Mouse (Mus musculus): Measurements from ENCODE around the gene B3gnt2. TPM values are rescaled to one million over a fixed set of nuclear protein-coding genes. Genes with fewer than 3 reads are reported as not detected.

B3gnt2 gene
- polyA plus RNA-seq, 1 experiment = 13.1 TPM

DNA sequence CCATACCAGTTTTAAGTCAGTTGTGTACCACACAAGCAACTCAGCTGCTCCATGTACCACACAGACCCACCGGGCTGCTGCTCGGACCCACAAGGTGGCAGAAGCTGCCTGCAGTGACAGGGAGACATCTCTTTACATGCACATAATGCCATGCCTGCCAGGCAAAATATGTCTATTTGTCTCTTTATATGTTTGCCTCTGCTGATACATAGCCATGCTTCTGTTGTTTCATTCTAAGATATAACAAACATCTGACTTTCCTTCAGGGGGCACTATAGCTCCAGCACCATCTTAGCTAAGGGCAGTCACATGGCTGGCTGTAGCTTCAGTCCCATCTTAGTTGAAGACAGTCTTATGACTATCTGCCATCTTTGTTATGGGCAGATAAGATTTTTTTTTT lies 150.2 kb downstream of the B3gnt2 start:
- H3K4me3 ChIP-seq = no peak overlapping the region
- no peaks in the 10 kb centered on the region for H3K79me2 ChIP-seq (ENCODE audit: control insufficient read depth, insufficient read depth)
- no peaks in the 10 kb centered on the region for H3K27me3 ChIP-seq (ENCODE audit: control insufficient read depth, insufficient read depth, insufficient read length)
- no peak overlapping the region for H3K4me2 ChIP-seq (ENCODE audit: low read depth)
- no peak for TF ChIP-seq MAX (IDR thresholded peaks at IDR 0.05; ENCODE audit: low read depth)
- TF ChIP-seq E2F4 (IDR thresholded peaks at IDR 0.05; ENCODE audit: insufficient read depth) = no peak
- TF ChIP-seq CEBPB (IDR thresholded peaks at IDR 0.05; ENCODE audit: insufficient read depth, poor library complexity, severe bottlenecking) = no peak
- peak; percentile 93 for TF ChIP-seq USF1 (IDR thresholded peaks at IDR 0.05; ENCODE audit: low read depth)
- no peak for TF ChIP-seq POLR2AphosphoS2 (IDR thresholded peaks at IDR 0.05; ENCODE audit: insufficient read length, low read depth)
- no peaks in the 10 kb centered on the region for H3K36me3 ChIP-seq (ENCODE audit: control insufficient read depth, insufficient read depth)
- H3ac ChIP-seq (ENCODE audit: control insufficient read depth, insufficient read length) = no peak overlapping the region

Other genes with a start within 250 kb of the B3gnt2 start
- 5.6 TPM for gene Zrsr1, start 111.0 kb upstream of the B3gnt2 start, polyA plus RNA-seq (2012; fragmentation: generic; extraction: Trizol)
- gene Gm28048, start 121.1 kb upstream of the B3gnt2 start, polyA plus RNA-seq (2012; fragmentation: generic; extraction: Trizol) = 1.9 TPM
- 174 TPM for gene Commd1, start 121.4 kb upstream of the B3gnt2 start, polyA plus RNA-seq (2012; fragmentation: generic; extraction: Trizol)
- 187 TPM for gene Cct4, start 129.6 kb upstream of the B3gnt2 start, polyA plus RNA-seq (2012; fragmentation: generic; extraction: Trizol)
- gene Fam161a, start 146.6 kb upstream of the B3gnt2 start, polyA plus RNA-seq (2012; fragmentation: generic; extraction: Trizol) = 0.77 TPM

All from myocyte (in vitro differentiated cells).